Mouse (Mus musculus) ovary, adult 18-20 months (tissue): ENCODE data around the gene Ghdc.

ENCODE experiments used
- DNase-seq: peaks from one replicate; pipeline ENCODE4 v3.0.0; 2022; ENCODE audit warnings: low spot score, mixed read lengths

Gene Ghdc

GRCm38 (mm10) chr11:100718462-100718861, 52.3 kb downstream of the Ghdc start:
- DNase-seq, result no peak

GRCm38 (mm10) chr11:100716649-100717048, 54.1 kb downstream of the Ghdc start:
- no peak for DNase-seq
